Comparison of ENCODE assay signal across 8 mouse cellular contexts in the genomic region with DNA sequence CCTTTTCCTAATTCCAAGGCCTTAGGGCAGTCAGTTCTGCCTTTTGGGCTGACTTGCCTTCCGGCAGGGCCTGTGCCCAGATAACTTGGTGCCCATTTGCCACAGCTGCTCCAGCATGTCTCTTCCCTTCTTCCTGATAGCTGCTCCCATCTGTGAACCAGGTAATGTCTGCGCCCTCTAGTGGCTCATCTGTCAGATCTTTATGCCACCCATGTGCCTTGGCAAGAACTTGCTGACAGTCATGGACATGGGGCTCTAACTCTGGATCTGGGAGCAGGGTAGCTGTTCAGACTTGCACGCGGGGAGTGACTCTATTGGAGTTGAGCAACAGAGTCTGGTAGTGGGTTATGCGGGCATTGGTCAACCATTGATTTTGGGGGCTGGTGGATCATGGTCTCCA.
DNase-seq lines count a peak whose midpoint lies in the region; ATAC-seq and TF ChIP-seq lines count a peak whose summit lies in the region.

No protein-coding gene starts in this region.

- TF ChIP-seq POLR2A in cortical plate, adult 2 months (IDR thresholded peaks at IDR 0.05; ENCODE audit: extremely low read depth, insufficient read depth, low read length), result no peak

- H3K36me3 ChIP-seq in hindbrain, embryonic 10.5 days, result no peaks in the 10 kb centered on the region
- no peaks in the 10 kb centered on the region for H3K36me3 ChIP-seq in hindbrain, embryonic 13.5 days
- H3K36me3 ChIP-seq in lung, embryonic 14.5 days (ENCODE audit: insufficient read depth), result no peaks in the 10 kb centered on the region

- no peak for ATAC-seq in hindbrain, embryonic 13.5 days (ENCODE audit: low FRiP score)
- no peak for ATAC-seq in lung, embryonic 14.5 days (ENCODE audit: insufficient read depth)

- no peak overlapping the region for H3K4me2 ChIP-seq in hindbrain, embryonic 13.5 days
- H3K4me2 ChIP-seq in lung, embryonic 14.5 days, result no peak overlapping the region

- H3K9me3 ChIP-seq in hindbrain, embryonic 10.5 days, result no peaks in the 10 kb centered on the region
- no peaks in the 10 kb centered on the region for H3K9me3 ChIP-seq in hindbrain, embryonic 13.5 days
- H3K9me3 ChIP-seq in lung, embryonic 14.5 days (ENCODE audit: low read depth, low read length), result no peaks in the 10 kb centered on the region

- DNase-seq in hindbrain, embryonic 10.5 days (ENCODE audit: low spot score), result peak; percentile 21
- peak; percentile 24 for DNase-seq in thymus, postnatal 4 days
- no peak for DNase-seq in thymus, postnatal 25 days
- DNase-seq in lung, embryonic 14.5 days, result peak; percentile 33
- no peak for DNase-seq in yolk sac, embryonic 10.5 days (ENCODE audit: low spot score)
- no peak for DNase-seq in neural tube, embryonic 10.5 days (ENCODE audit: extremely low spot score, low spot score)

- no peaks in the 10 kb centered on the region for H3K27me3 ChIP-seq in hindbrain, embryonic 10.5 days (ENCODE audit: insufficient read depth, poor library complexity, severe bottlenecking)
- no peaks in the 10 kb centered on the region for H3K27me3 ChIP-seq in hindbrain, embryonic 13.5 days
- no peaks in the 10 kb centered on the region for H3K27me3 ChIP-seq in lung, embryonic 14.5 days (ENCODE audit: insufficient read depth, low read length)

- no peak overlapping the region for H3K27ac ChIP-seq in hindbrain, embryonic 10.5 days
- H3K27ac ChIP-seq in hindbrain, embryonic 13.5 days, result no peak overlapping the region
- no peak overlapping the region for H3K27ac ChIP-seq in cortical plate, adult 2 months (ENCODE audit: insufficient read depth, low read length)
- H3K27ac ChIP-seq in lung, embryonic 14.5 days (ENCODE audit: low read depth), result no peak overlapping the region

- no peaks in the 10 kb centered on the region for H3K4me1 ChIP-seq in hindbrain, embryonic 10.5 days (replicated peaks)
- no peaks in the 10 kb centered on the region for H3K4me1 ChIP-seq in hindbrain, embryonic 13.5 days (replicated peaks)
- no peaks in the 10 kb centered on the region for H3K4me1 ChIP-seq in cortical plate, adult 2 months (ENCODE audit: control insufficient read depth, insufficient read depth, low read length)
- H3K4me1 ChIP-seq in lung, embryonic 14.5 days (ENCODE audit: insufficient read depth), result no peaks in the 10 kb centered on the region

- no peak overlapping the region for H3K9ac ChIP-seq in hindbrain, embryonic 13.5 days
- H3K9ac ChIP-seq in lung, embryonic 14.5 days, result no peak overlapping the region

- H3K4me3 ChIP-seq in hindbrain, embryonic 10.5 days, result no peak overlapping the region
- no peak overlapping the region for H3K4me3 ChIP-seq in hindbrain, embryonic 13.5 days
- H3K4me3 ChIP-seq in cortical plate, adult 2 months (ENCODE audit: insufficient read depth, low read length), result no peak overlapping the region
- no peak overlapping the region for H3K4me3 ChIP-seq in lung, embryonic 14.5 days (ENCODE audit: low read depth, low read length)

- 82% methylated on average over 5 of the region's 5 CpGs for WGBS in hindbrain, embryonic 10.5 days
- 80% methylated on average over 5 of the region's 5 CpGs for WGBS in hindbrain, embryonic 13.5 days
- WGBS in lung, embryonic 14.5 days, result 81% methylated on average over 5 of the region's 5 CpGs

- TF ChIP-seq CTCF in cortical plate, adult 2 months (IDR thresholded peaks at IDR 0.05; ENCODE audit: extremely low read depth, insufficient read depth, low read length), result 0 out of 2 replicates have a peak, but pooled peaks have one; percentile 27
- TF ChIP-seq CTCF in lung, embryonic 14.5 days (IDR thresholded peaks at IDR 0.05; ENCODE audit: low read depth), result peak; percentile 47

Comparison
In these comparisons a context has a peak if more than half of its experiments do, and no peak if none do; other contexts are left out.
1. DNase-seq: peak in hindbrain, embryonic 10.5 days (single experiment), thymus, postnatal 4 days (single experiment) and lung, embryonic 14.5 days (single experiment); none in thymus, postnatal 25 days (single experiment), yolk sac, embryonic 10.5 days (single experiment) and neural tube, embryonic 10.5 days (single experiment).